Mouse (Mus musculus): ENCODE measurements around the gene Dusp1. TPM values are rescaled to one million over a fixed set of nuclear protein-coding genes. Genes with fewer than 3 reads are reported as not detected.
A peak's percentile ranks its signal among the peaks of the same experiment; 100 is the strongest.

Gene Dusp1
- total RNA-seq, 2 experiments from 2014 or later, result 14.9 to 20.9 TPM

DNA sequence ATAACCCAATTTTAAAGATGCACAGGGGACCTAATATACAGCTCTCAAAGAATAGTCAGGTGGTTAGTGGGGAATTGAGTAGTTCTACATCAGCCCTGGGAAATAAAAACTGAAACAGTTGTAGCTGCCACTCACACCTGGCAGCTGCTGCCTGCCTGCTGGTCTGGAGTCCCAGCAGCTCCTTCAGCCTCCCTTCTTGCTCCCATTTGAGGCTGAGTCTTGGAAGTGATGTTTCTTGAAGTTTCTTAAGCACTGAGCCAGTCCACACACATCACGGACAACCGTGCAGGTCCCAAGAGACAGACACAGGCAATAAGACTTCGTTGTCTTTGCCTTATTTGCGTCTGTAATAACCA, 5.9 kb upstream of the Dusp1 start:
- Histone ChIP-seq H3K27ac (no peak overlapping the region), H3K4me3 (no peak overlapping the region)
- DNase-seq (ENCODE audit: low spot score in 2 of 2), result no peak
- TF ChIP-seq CTCF (conservative IDR thresholded peaks at IDR 0.05), result no peak

DNA sequence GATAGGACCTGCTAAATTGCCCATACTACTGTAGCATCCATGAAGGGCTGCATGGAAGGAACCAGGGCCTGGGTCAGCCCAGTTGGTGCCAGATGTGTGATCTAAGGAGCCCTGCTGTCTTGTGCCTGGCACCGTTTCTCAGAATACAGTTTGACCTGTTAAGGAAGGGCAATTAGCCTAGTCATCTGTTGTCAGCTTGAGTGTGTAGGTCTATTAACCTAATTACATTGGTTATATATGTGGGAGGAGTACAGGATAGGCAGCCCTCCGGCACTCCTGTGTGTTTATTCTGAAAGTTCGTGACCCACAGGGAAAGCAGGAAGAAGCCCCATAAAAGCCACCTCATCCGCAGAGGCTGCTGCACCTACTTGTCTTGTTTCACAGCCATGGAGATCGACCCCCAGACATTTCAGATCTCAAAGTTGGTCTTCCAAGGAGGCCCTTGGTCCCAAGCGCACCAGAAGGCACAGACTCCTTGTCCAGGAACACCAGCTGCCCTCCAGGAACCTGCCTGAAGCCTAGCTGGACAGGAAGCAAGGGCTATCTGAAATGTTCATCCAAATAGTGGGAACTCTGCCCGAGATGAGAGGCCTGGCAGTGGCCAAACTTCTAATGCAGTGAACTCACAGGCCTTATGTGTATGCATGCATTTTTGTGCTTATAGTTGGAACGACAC, 5.4 kb upstream of the Dusp1 start:
- no peak overlapping the region for H3K27ac ChIP-seq
- DNase-seq (ENCODE audit: low spot score in 2 of 2), result no peak
- TF ChIP-seq CTCF (conservative IDR thresholded peaks at IDR 0.05), result no peak
- H3K4me3 ChIP-seq, result no peak overlapping the region

DNA sequence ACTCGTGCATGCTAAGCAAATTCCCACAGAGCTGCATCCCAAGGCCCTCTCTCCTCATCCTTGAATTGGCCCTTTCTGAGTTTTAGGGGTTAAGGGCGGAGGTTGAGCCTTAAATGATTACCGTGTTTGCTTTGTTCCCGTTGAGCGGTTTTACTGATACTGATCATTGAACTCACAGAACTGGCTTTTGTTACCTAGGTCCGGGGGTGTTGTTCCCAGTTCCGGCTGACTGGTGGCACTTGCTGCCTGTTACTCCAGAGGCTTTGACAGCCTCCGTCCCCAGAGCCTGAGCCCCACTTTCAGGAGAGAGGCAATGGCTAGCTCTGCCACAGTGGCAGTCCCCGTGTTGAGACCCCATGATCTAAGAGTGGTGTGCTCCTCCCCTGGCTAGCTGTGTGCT, 2.5 kb upstream of the Dusp1 start:
- Histone ChIP-seq H3K4me3 (no peak overlapping the region), H3K27ac (no peak overlapping the region)
- no peak for DNase-seq (ENCODE audit: low spot score in 2 of 2)
- no peak for TF ChIP-seq CTCF (conservative IDR thresholded peaks at IDR 0.05)

DNA sequence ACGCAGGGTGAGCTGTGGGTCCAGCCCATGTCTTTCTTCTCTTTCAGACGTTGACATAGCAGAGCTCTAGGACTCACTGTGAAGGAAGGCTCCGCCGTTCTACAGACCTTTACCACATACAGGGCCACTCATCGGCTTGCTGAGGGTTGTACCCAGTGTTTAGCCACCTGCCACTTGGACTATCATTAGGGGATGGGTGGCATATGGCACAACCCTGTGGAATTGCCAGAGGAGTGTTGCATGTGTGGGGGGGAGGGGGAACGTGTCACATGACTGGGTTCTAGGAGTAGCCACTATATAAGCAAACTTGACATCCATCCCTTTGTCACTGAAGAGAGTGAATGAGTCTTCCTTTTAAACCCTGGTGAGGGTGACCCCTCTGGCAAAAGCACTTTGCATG, 1.5 kb upstream of the Dusp1 start:
- Histone ChIP-seq H3K27ac (no peak overlapping the region), H3K4me3 (no peak overlapping the region)
- no peak for TF ChIP-seq CTCF (conservative IDR thresholded peaks at IDR 0.05)
- DNase-seq (ENCODE audit: low spot score in 2 of 2), result no peak

DNA sequence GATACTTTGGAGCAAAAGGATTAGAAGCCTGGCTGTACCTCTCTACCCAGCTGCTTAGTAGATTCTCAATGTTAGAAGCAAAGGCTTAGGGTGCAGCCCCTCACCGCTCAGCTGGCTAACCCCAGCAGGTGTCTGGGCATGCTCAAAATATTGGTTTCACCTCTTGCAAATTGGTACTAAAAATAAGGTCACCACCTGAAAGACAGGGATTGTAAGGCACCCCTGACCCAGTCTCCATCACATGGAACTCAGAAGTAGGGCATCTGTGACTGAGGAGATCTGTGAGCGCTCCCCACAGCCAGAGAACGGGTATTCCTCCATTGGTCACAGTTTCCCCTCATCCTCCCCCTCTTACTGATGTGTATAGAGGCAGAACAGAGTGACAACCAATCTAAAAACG, 364 bp upstream of the Dusp1 start:
- Histone ChIP-seq H3K4me3 (peak overlapping the region; percentile 83), H3K27ac (peak overlapping the region; percentile 96)
- no peak for TF ChIP-seq CTCF (conservative IDR thresholded peaks at IDR 0.05)

DNA sequence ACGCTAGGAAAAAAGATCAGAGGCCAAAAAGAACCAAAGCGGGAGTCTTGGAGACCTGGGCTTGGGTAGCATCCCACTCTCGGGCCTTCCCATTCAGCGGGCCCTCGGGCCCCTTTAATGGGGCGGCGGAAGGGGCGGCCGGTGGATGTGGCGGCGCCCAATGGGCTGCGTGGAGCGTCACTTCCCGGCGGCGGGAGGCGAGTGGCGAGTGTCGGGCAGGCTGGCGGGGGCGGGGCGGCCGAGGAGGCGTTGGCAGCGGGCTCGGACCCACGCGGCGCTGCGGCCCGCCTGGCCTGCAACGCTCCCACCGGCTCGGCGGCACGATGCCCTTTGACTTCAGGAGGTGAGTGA, 663 bp downstream of the Dusp1 start, which contains the start of gene Ergic1:
Gene Ergic1 (plus strand): TSS at position 200 of the 351 bp plus-strand sequence.
- no peak for TF ChIP-seq CTCF (conservative IDR thresholded peaks at IDR 0.05)
- DNase-seq (ENCODE audit: low spot score in 2 of 2), result peak; percentile 91 to 93
- Histone ChIP-seq H3K4me3 (peak within 1 kb of the TSS; percentile 83), H3K27ac (peak within 1 kb of the TSS; percentile 96)

More for the DNA sequence above, 364 bp upstream of the Dusp1 start:
- no peak for DNase-seq (ENCODE audit: low spot score in 2 of 2)

DNA sequence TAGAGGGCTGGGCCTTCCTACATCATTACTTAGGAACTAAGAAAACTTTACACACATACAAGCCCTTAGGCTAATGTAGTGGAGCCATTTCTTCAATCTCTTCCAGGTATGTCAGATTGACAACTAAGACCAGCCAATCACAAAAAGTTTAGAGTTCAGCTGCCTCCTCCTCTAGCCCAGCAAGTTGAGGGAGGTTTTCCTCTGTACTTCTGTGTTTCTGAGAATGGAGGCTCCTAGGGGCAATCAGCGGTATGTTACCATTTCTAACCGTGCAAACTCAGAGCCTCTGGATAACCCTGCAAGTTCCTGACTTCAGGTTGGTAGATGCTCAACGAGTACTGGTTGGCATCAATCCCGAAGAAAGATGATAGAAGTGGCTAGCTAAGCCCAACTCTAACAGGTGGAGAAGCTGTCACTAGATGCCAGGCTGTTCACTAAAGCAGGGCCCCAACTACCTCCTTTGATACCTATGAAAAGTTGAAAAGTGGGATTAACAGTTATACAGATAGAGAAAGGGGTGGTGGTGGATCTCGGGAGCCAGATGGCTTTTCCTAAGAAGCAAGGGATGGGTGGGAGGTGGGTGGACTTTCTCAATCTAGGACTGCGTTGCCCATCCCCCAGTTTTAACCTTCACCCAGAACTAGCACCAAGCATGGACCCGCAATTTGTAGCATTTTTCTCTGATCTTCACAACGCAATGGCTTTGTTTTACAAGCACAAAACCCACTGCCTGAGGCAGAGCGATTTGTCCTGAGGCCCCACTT, 1.2 kb downstream of the Dusp1 start:
- H3K27ac ChIP-seq, result peak overlapping the region; percentile 96

DNA sequence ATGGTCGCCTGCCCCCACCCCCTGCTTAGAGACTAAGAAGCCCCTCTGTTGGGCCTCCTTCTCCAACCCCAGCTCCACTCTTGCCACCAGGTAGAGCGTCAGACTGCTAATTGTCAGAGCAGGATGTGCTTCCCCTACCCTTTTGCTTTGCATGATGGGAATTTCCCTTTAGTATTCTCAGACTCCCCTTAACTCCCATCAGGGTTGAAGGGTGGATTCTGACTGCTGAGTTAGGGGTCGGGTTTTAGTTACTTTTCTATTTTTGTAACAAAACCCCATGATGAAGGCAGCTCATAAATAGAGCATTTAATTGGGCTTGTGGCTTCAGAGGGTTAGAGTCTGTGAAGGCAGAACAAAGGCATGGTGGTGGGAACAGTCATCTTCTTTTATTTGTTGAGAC, 8.9 kb downstream of the Dusp1 start:
- no peak for DNase-seq (ENCODE audit: low spot score in 2 of 2)
- Histone ChIP-seq H3K27ac (no peak overlapping the region), H3K4me3 (no peak overlapping the region)
- no peak for TF ChIP-seq CTCF (conservative IDR thresholded peaks at IDR 0.05)

More for the DNA sequence above, 1.2 kb downstream of the Dusp1 start:
- peak overlapping the region; percentile 83 for H3K4me3 ChIP-seq
- DNase-seq (ENCODE audit: low spot score in 2 of 2), result no peak
- no peak for TF ChIP-seq CTCF (conservative IDR thresholded peaks at IDR 0.05)

DNA sequence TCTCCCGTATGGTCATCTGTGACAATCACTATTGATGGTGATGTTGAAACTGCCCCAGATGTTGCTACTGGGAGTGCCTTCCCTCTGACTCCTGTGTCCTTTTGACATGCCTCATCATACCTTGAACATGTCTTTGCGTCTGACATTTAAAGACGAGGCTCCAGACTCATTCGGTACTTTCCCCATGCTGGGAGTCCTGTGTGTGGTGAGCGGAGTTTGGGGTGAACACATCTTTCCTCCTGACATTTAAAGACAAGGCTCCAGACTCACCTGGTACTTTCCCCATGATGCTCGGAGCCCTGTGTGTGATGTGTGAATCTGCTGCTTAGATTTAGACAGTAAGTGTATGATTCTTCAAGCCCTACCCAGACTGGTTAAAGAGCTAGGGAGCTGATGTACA, 10.8 kb downstream of the Dusp1 start:
- no peak for TF ChIP-seq CTCF (conservative IDR thresholded peaks at IDR 0.05)
- no peak overlapping the region for H3K27ac ChIP-seq
- no peak for DNase-seq (ENCODE audit: low spot score in 2 of 2)
- H3K4me3 ChIP-seq, result no peak overlapping the region

DNA sequence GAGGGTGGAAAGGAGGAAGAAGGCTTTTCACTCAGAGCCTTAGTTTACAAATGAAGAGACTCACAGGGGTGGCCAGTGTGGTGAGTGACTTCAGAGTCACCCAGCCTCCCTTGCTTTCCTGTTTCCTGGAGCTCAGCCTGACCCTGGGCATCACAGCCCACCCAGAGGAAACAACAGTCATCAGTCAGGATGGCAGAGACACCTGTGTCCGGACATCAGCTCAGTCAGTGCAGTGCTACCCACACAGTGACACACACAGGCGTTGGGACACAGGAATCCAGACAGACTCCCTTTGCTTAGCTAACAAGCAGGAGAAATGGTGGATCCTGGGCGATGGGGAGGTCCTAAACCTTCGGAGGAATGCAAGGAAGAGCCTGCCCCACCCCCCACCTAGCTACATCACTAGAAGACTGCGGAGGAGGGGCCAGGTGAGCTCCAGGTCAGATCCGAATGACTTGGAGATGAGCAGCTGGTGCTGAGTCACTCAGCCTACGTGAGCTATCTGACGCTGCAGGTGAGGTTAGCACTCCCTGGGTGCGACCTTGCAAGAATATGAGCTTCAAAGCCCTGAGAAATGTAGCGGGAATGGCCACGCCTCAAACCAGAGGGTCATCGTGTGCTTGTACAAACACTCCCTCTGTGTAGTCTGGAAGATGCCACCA, 12.6 kb downstream of the Dusp1 start:
- no peak for DNase-seq (ENCODE audit: low spot score in 2 of 2)
- H3K4me3 ChIP-seq, result no peak overlapping the region
- no peak overlapping the region for H3K27ac ChIP-seq
- TF ChIP-seq CTCF (conservative IDR thresholded peaks at IDR 0.05), result no peak

DNA sequence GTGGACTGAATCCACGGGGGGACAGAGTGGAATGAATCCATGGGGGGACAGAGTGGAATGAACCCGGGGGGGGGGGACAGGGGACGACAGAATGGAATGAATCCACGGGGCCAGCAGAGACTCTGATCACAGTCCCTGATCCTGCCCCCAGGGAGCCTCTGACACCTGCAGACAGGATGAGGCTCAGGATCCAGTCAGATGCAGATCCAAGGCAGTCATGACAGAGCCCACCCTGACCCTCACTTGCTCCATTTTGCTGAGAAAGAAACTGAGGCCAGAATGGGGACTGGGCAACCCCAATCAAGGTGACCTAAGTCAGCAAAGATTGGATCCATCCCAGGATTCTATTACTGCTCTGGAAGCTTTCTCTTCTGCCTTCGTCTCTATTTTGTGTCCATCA, 13.4 kb downstream of the Dusp1 start:
- H3K27ac ChIP-seq, result no peak overlapping the region
- TF ChIP-seq CTCF (conservative IDR thresholded peaks at IDR 0.05), result no peak
- DNase-seq (ENCODE audit: low spot score in 2 of 2), result no peak
- no peak overlapping the region for H3K4me3 ChIP-seq

DNA sequence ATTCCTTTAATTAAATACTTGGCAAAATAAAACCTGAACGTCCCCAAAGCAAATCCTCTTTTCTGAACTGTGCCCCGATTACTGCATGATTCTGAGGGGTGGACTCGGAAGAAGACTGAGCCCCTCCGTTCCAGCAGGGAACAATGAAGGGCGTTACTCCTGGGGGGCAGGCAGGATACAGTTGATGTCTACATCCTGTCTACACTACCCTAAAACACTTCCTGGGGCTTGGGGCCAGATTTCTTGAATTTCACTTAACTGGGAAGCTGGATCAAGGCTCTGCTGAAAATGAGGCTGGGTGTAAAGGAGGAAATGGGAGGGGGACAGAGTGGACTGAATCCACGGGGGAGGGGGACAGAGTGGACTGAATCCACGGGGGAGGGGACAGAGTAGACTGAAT, 14.2 kb downstream of the Dusp1 start:
- Histone ChIP-seq H3K27ac (peak overlapping the region; percentile 80), H3K4me3 (no peak overlapping the region)
- no peak for TF ChIP-seq CTCF (conservative IDR thresholded peaks at IDR 0.05)
- DNase-seq (ENCODE audit: low spot score in 2 of 2), result no peak

DNA sequence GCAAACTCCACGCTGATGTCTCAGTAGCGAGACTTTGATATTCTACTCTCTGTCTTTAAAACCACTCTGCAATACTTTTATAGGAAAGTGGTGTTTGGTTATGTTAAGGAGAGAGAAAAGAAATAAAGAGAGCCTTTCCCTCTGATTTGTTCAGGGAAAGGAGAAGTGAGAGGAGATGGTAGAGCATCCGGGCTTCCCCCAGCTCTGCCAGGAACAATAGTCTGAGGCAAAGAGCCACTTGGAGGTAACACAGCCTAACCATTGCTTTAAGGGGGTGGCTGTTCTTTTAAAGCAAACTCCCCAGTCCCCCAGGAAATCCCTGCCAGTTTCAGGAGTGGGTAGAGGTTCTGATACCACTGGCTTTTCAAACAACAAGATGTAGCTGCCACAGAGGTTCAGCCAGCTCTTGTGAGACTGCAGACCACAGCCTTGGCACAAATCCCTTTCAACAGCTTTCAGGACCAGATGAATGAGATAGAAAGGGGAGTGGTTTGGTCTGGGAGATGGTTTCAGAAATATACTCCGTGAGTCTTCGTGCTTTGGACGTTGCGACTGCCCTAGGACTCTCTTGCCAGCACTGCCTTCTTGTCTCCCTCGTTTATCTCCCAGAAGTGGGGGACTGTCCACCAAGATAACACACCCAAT, 17.5 kb downstream of the Dusp1 start:
- DNase-seq (ENCODE audit: low spot score in 2 of 2), result no peak
- no peak for TF ChIP-seq CTCF (conservative IDR thresholded peaks at IDR 0.05)
- no peak overlapping the region for H3K4me3 ChIP-seq
- no peak overlapping the region for H3K27ac ChIP-seq
